Mouse (Mus musculus): ENCODE measurements around the gene Chst8.

GRCm38 (mm10) chr7:34662227-34662626 is 150.3 kb downstream of the Chst8 start:
- TF ChIP-seq GATA2 (IDR thresholded peaks at IDR 0.05; ENCODE audit: borderline replicate concordance, low read depth, low read length) (no peak), CTCF (IDR thresholded peaks at IDR 0.05; ENCODE audit: low read depth, low read length) (no peak), TAL1 (conservative IDR thresholded peaks at IDR 0.05; ENCODE audit: low read depth, low read length) (no peak), GATA1 (IDR thresholded peaks at IDR 0.05; ENCODE audit: borderline replicate concordance, low read length) (no peak)
